Mouse (Mus musculus) heart, adult 9 months (tissue): ENCODE data around the gene Gm9913.

Source experiments
- DNase-seq, 2 experiments: peaks; one replicate each; pipeline ENCODE4 v3.0.0; 2022; ENCODE audit warnings: low spot score in 2 of 2

The Gm9913 gene

GRCm38 (mm10) chr2:125555830-125556229 lies 50.9 kb downstream of the Gm9913 start:
- no peak for DNase-seq
